Mouse (Mus musculus) thymus, postnatal 4 days (tissue): Measurements from ENCODE around the gene Pknox1.

Source experiments
- DNase-seq: peaks from one replicate; pipeline ENCODE4 v3.0.0; 2021

Pknox1 gene

DNA sequence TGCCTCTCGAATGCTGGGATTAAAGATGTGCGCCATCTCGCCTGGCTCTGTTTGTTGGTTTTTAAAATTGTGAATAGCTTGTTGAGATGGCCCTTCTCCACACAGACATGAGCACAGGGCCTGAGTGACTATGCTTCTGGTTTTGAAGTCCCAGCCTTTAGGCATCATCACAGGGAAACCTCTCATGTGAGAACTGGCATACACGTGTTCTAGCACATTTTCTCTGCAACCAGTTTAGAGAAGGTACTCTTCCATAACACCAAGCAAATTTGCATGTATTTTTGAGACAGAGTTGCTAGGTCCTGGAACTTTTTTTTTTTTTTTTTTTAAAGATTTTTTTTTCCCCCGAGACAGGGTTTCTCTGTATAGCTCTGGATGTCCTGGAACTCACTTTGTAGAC is 92.1 kb downstream of the Pknox1 start:
- no peak for DNase-seq
